Mouse (Mus musculus): ENCODE data around the gene Myh11.

Myh11 gene

DNA sequence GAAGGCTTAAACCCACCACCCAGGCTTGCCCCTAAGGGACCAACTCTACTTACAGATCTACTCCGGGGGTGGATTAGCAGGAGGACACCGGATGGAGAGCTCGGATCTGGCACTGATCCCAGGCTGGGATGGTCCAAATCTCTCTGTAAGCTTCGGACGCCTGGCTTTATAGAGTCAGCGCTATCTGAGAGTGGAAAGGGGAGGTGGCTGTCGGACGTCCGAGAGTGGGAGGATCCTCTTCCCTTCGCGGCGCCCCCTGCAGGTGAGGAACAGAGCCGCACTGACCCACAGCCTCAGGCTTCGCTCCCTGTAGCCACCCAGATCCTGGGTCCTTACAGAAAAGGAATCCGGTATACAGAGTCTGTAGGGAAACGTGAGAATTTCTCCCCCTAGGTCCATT lies at the start of gene Myh11:
Gene Myh11 (minus strand): TSS at position 150 of the 400 bp plus-strand sequence.
- in situ Hi-C loops (cut with MboI; ENCODE audit: unreplicated experiment in 2 of 2): no loop called here

DNA sequence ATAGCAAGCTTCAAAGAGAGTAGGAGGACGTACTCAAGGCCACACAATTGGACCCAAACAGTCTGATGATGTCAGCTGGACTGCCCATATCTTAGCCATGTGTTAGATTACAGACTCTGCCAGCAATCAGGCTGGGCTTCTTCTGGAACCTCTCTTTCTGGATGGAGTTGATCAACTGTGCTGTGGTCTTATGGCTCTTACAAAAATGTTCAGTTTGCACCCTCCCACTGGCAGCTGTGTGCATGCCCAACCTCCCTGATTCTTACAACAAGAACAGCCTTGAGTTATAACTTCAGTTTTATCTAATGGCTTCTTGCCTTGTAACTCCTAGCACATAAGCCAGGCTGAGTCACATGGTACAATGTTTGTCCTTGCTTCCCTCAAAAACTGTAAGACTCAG lies 37.0 kb upstream of the Myh11 start:
- in situ Hi-C loops (cut with MboI; ENCODE audit: unreplicated experiment in 2 of 2): no loop called here

DNA sequence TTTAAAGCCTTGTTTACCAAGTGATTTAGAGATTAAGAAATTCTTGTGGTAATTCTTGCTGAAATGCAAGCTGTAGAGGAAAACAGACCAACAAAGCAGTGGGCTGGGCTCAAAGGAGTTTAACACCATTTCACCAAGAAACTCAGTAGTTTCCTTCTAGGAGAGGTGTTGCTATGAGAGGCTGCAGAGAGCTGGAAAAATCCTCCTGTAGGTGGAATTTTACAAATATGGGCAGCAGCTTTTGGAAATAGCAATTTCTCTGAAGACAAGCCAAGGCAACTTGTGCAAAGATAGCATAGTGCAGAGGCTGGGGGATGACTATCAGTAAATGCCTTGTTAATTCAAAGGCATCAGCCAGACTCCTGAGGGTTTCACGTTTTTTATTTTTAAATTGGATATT lies 29.3 kb upstream of the Myh11 start:
- in situ Hi-C loops (cut with MboI; ENCODE audit: unreplicated experiment in 2 of 2): loop anchor here (25.0 kb wide), 2 partner anchors 433 to 533 kb away; partner anchors contain the start of gene Rrn3 (in 1 of the 2)

DNA sequence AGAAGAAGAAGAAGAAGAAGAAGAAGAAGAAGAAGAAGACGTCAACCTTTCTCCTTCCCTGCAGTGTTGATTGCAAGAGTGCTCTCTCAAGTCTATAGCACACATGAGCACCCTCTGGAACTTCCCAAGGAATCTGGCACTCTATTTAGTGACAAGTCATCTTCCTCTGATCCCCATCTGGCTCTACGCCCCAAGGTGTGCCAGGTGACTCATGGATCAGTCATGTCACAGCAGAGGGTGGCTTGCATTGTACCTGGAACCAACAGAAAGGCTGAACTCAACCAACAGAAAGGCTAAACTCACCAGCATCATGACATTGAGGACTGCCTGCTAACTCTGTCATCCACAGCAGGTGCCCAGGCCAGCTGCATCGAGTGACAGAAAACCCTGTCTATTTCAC lies 28.5 kb upstream of the Myh11 start:
- in situ Hi-C loops (cut with MboI; ENCODE audit: unreplicated experiment in 2 of 2): loop anchor here (10.0 to 25.0 kb wide), 3 partner anchors 425 to 532 kb away; partner anchors contain the start of gene Rrn3 (in 1 of the 2)

DNA sequence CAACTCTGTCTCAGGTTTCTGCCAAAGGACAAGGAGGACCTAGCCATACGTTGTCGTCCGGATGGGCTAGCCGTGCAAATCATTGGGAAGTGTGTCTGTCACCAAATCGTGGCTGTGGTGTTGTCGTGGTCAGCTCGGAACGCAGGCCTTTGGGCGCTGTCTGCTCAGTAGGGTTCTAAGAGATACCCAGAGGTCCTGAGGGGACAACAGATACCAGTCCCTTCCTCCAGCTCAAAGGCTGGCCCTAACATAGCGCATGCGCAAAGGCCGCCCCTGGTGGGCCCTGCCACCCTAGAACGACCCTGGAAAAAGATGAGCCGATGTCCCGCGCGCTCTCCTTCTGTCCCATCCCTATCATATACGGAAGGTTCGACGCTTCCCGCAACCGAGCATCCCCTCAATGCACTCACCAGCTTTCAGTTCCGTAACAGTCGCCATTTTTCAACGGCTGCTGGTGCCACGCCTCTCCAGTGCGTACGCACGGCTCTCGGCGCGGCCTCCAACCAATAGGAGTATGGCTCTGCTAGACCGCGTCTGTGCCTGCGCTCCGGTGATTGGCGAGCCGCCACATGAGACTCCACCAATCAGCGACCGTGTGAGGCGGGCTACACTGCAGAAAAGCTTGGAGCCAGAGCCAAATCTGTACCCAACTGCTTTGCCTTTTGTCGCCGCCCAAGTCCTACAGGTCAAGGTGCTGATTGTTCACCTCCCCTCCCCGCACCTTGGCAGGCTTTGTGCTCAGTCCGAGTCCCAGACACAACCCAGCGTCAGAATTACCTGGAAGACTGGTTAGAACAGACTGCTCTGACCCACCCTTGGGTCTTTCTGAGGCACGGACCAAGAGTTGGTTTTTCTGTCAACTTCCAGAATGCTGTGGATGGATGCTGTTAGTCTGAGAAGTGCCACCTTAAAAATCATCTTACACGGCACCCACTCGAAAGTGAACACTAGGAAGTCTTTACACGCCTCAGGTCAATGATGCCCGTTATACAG lies 26.0 kb upstream of the Myh11 start, which contains the start of gene Fopnl:
Gene Fopnl (minus strand): TSS at position 522 of the 993 bp plus-strand sequence.
- in situ Hi-C loops (cut with MboI; ENCODE audit: unreplicated experiment in 2 of 2): loop anchor here (10.0 to 25.0 kb wide), 3 partner anchors 422 to 530 kb away; partner anchors contain the start of gene Rrn3 (in 1 of the 2)

DNA sequence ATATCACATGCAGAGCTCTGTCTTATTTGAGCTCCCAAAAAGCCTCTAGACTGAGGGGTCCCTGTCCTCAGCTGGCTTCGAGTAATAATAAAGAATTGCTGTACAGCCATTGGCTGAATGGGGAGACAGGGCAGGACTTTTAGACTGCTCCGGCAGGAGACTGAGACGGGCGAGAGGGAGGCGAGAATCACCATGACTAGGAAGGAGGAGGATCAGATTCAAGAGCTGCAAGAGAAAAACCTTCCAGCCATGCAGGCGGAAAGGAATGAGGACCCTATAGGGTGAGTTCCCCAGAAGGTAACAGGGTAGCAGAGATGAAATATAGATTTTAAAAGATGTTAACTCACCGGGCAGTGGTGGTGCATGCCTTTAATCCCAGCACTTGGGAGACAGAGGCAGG lies 21.7 kb upstream of the Myh11 start:
- in situ Hi-C loops (cut with MboI; ENCODE audit: unreplicated experiment in 2 of 2): loop anchor here (10.0 to 25.0 kb wide), 3 partner anchors 418 to 526 kb away; partner anchors contain the start of gene Rrn3 (in 1 of the 2)

DNA sequence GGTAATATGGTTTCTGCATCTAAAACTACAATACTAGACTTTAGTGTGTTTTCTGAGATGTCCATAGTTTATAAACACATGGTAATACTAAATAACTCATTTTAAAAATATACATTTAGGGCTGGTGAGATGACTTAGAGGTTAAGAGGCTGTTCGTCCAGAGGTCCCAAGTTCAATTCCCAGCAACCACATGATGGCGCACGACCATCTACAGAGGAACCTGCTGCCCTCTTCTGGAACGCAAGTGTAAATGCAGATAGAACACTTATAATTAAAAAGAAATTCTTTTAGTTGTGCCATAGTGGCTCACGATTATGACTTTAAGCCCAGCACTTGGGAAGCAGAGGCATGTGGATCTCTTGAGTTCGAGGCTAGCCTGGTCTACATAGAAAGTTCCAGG lies 20.2 kb upstream of the Myh11 start:
- in situ Hi-C loops (cut with MboI; ENCODE audit: unreplicated experiment in 2 of 2): loop anchor here (10.0 to 25.0 kb wide), 3 partner anchors 417 to 524 kb away; partner anchors contain the start of gene Rrn3 (in 1 of the 2)

DNA sequence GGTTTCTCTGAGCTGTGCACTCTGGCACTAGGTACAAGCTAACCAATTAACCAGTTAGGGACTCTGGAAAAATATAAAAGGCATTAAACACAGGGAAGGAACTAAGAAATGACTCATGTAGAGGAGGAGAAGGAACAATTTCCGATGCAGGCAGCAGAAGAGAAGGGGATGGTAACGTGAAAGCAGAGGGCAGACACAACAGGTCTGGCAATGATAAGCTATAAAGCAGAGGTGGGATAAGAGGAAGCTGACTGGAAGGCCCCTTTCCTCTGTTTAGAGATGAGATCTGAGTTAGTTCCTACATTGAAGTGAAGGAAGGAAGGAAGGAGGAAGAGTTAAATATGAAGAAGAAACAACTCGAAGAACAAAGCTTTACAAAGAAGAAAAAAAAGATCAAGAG lies 18.7 kb upstream of the Myh11 start:
- in situ Hi-C loops (cut with MboI; ENCODE audit: unreplicated experiment in 2 of 2): loop anchor here (10.0 to 25.0 kb wide), 3 partner anchors 415 to 523 kb away; partner anchors contain the start of gene Rrn3 (in 1 of the 2)

DNA sequence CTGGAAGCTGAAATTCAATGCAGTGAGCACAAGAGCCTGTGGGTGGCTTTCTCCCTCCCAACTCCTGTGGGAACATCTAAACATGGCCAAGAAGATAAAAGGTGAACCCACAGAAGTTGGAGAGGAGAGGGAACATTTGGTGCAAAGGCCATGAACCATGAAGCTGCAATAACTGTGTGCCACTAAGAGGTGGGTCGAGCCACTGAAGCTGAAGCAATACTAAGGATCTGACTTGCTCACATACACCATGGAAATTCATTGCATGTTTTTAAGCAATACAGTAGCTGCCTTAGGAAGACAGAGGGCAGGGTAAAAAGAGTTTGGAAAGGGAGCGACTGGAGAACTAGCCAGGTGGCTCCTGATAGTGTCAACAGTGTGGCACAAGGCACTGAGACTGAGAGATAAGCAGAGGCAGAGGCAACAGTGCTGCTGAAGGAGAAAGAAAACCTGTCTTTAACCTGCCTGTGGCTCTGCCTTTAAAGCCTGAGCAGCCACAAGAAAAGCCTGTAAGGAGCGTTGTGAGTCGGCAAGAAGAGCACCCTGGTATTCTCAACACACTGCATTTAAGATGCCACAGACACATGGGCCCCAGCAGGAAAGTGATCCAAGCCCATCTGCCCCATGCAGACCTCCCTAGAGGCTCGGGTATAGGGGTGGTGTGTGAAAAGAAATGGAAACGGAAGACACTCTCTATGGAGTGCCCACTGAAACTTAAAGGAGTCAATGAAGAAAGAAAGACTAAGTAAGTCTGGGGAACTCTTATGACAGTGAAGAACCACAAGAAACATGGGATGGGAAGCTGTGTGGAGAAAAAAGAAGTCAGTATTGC lies 17.3 kb upstream of the Myh11 start:
- in situ Hi-C loops (cut with MboI; ENCODE audit: unreplicated experiment in 2 of 2): loop anchor here (25.0 kb wide), 2 partner anchors 421 to 521 kb away; partner anchors contain the start of gene Rrn3 (in 1 of the 2)

DNA sequence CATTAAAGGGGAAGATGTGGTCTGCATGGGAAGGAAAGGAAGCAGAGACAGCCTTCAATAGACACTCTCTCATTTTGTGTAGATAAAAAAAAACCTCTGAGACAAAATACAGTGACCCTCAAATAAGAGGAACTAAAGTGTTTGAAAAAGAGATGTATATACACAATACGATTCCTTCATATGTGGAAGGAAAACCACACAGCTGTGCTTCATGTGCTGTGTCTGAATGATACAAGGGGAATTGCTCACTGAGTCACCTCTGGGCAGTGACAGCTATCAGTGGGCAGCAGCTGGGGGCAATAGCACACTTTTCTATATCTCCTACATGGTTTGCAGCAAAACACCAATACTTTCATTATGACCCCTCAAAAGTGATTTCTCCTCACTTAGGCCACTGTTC lies 16.2 kb upstream of the Myh11 start:
- in situ Hi-C loops (cut with MboI; ENCODE audit: unreplicated experiment in 2 of 2): loop anchor here (25.0 kb wide), 2 partner anchors 420 to 520 kb away; partner anchors contain the start of gene Rrn3 (in 1 of the 2)

DNA sequence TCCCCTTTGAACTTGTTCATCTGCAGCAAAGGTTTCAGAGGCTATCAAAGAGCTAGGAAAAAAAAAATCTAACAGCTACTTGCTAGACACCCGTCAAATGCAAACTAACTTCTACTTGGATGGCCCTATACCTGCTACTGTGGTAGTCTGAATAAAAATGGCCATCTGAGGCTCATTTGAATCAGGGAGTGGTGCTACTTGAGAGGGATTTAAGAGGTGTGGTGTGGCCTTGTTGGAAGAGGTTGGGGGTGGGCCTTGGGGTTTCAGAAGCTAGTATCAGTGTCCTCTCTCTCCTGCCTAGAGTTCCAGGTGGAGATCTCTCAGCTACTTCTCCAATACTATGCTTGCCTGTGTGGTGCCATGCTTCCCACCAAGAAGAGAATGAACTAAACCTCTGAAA lies 15.3 kb upstream of the Myh11 start:
- in situ Hi-C loops (cut with MboI; ENCODE audit: unreplicated experiment in 2 of 2): loop anchor here (25.0 kb wide), 2 partner anchors 419 to 519 kb away; partner anchors contain the start of gene Rrn3 (in 1 of the 2)

DNA sequence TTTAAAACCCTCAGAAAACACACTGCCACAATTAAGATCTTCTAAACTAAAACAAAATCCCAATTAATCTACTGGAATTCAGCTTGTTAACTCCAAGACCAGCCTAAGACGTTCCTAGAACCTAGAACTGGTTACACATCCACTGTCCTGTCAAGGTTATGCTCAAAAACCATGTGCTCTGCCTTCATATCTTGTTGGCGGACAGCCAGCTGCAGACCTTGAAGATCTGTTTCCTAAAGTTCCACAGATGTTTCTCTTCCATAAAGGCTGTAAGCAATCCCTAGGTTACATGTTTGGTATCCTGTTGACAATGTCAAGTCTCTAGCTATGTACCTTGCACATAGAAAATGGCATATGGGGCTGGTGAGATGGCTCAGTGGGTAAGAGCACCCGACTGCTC lies 13.6 kb upstream of the Myh11 start:
- in situ Hi-C loops (cut with MboI; ENCODE audit: unreplicated experiment in 2 of 2): loop anchor here (25.0 kb wide), 2 partner anchors 417 to 517 kb away; partner anchors contain the start of gene Rrn3 (in 1 of the 2)

DNA sequence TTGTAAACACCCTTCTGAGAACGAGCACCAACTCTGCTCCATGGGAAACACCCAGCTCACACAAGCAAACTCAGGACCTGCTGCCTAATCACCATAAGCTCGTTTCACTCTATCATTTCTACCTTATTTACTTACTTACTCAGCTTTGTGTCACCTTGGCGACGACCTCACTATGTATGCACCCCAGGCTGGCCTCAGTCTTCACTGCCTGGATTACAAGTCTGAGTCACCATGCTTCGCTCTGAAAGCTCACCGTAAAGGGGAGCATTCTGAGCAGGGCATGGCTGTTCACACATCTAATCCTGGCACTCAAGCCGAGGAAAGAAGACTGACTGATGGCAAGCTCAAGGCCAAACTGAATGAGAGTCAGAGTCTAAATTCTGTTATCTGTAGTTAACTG lies 12.5 kb upstream of the Myh11 start:
- in situ Hi-C loops (cut with MboI; ENCODE audit: unreplicated experiment in 2 of 2): loop anchor here (25.0 kb wide), 2 partner anchors 416 to 516 kb away; partner anchors contain the start of gene Rrn3 (in 1 of the 2)

DNA sequence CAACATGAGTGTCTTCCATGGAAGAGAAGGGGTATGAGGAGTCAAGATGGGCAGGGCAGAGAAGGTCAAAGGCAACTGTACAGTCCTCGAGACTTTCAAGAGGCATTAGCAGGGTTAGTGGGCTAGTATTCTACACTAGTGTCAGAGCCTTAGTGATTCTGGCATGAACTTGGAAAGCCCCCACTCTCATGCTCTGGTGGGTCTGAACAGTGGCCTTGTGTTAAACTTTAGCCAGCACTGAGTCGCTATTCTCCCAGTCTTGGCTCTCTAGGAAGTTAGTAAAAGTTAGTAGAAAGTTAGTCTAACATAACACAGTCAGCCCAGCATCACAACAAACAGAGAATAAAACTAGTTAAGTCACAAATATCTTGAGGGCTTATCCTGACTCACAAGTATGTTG lies 12.0 kb upstream of the Myh11 start:
- in situ Hi-C loops (cut with MboI; ENCODE audit: unreplicated experiment in 2 of 2): loop anchor here (25.0 kb wide), 2 partner anchors 416 to 516 kb away; partner anchors contain the start of gene Rrn3 (in 1 of the 2)

DNA sequence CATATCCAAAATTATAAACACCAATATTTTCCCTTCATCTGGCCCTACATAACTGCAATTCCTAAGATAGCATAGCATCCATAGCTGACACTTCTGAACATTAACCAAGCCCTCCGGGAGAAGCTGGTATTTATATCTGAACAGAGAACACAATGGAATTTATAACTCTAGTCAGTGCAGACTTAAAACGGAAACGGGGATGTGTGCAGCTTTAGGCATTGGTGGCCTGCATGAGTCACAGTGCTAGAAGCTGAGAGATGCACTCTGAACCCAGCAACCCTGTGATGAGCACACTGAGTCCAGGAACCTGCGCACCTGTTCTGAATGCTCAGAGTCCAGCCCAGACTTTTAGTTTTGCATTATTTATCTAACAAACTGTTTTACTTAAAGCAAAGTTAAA lies 7.3 kb upstream of the Myh11 start:
- in situ Hi-C loops (cut with MboI; ENCODE audit: unreplicated experiment in 2 of 2): no loop called here

DNA sequence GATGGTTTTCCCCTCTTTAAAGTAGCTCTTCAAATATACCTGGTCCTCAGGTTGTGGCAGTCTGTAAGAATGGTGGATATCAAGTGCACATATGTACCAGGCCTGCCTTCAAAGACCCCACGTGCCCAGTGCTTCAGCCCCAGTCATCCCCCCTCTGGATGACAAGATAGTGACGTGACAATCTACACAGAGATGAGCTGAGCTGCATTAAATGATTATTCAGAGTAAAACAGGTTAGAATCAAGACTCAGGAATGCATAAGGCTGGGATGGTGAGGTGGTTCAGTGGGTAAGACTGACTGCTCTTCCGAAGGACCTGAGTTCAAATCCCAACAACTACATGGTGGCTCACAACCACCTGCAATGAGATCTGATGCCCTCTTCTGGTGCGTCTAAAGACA lies 6.6 kb upstream of the Myh11 start:
- in situ Hi-C loops (cut with MboI; ENCODE audit: unreplicated experiment in 2 of 2): no loop called here

DNA sequence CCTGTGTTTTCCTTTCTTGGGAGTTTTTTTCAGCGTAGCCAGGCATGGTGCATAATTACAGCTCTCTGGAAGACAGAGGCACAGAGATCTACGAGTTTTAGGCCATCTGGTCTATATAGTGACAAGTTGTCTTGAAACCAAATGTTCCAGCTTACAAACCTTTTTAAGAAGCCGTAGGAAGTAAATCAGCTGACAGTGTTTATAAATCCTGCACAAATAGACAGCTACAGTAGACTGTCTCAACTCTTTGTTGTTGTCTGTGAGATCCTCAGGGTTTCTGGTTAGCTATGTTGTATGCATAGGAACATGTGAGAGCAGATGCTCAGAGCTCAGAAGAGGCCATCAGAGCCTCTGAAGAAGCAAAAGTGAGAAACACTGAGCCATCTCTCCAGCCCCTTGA lies 6.0 kb upstream of the Myh11 start:
- in situ Hi-C loops (cut with MboI; ENCODE audit: unreplicated experiment in 2 of 2): no loop called here

DNA sequence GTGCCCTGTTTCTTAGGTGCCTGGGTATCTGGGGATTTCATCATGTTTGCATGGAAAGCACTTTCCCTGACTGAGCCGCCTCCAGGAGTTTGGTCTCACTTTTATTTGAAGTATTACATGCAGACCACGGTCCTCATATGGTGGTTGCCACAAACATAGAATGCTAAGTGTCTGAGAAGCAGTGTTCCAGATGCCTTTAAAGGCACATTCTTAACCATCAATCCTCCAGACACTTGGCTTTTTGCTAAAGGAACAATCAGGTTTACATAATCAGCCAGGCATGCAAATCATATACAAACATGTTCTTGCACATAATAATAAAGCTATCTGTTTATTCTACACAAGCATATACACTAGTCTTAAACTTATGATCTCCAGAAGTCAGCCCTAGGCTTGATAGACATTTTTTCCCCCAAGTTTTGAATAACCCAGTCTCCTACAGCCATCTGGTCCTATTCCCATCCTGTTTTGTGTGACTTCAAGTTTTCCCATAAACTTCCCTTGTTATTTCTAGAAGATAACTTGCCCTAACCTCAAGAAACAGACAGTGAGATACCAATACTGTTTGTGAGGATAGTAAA lies 5.5 kb upstream of the Myh11 start:
- in situ Hi-C loops (cut with MboI; ENCODE audit: unreplicated experiment in 2 of 2): no loop called here

DNA sequence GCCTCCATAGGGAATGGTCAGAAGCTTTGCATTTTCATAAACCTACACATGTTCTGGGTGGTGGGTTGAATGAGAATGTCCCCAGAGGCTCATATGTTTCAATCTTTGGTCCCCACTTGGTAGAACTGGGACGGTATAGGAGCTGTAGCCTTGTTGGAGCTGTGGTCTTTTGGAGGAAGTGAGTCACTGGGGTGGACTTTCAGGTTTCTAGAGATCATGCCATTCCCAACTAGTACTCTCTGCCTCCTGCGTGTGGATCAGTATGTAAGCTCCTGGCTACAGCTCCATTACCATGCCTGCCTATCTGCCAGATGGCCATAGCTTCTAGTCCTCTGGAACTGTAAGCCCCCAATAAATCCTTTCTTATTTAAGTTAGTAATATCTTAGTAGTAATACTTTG lies 4.1 kb upstream of the Myh11 start:
- in situ Hi-C loops (cut with MboI; ENCODE audit: unreplicated experiment in 2 of 2): no loop called here
